Mouse (Mus musculus): Measurements from ENCODE around the gene Pla2g1b. TPM values are rescaled to one million over a fixed set of nuclear protein-coding genes. Genes with fewer than 3 reads are reported as not detected.

The Pla2g1b gene
- polyA plus RNA-seq, 1 experiment from 2014 or later, result not detected

Other genes with a start within 250 kb of the Pla2g1b start
- gene Pop5, start 230.4 kb upstream of the Pla2g1b start, polyA plus RNA-seq (2016; fragmentation: Nextera tagmentation; extraction: Ambion mirVana), result 110 and 113 TPM in 2 replicates
- gene Rnf10, start 193.4 kb upstream of the Pla2g1b start, polyA plus RNA-seq (2016; fragmentation: Nextera tagmentation; extraction: Ambion mirVana), result 230 TPM in 2 replicates
- 54.1 and 55.6 TPM in 2 replicates for gene Coq5, start 186.6 kb upstream of the Pla2g1b start, polyA plus RNA-seq (2016; fragmentation: Nextera tagmentation; extraction: Ambion mirVana)
- 1,356 and 1,433 TPM in 2 replicates for gene Dynll1, start 165.3 kb upstream of the Pla2g1b start, polyA plus RNA-seq (2016; fragmentation: Nextera tagmentation; extraction: Ambion mirVana)
- 314 and 343 TPM in 2 replicates for gene Srsf9, start 139.1 kb upstream of the Pla2g1b start, polyA plus RNA-seq (2016; fragmentation: Nextera tagmentation; extraction: Ambion mirVana)
- gene Gatc, start 125.1 kb upstream of the Pla2g1b start, polyA plus RNA-seq (2016; fragmentation: Nextera tagmentation; extraction: Ambion mirVana), result 31.2 and 35.3 TPM in 2 replicates
- 52.2 and 54.8 TPM in 2 replicates for gene Triap1, start 125.0 kb upstream of the Pla2g1b start, polyA plus RNA-seq (2016; fragmentation: Nextera tagmentation; extraction: Ambion mirVana)
- gene Cox6a1, start 117.3 kb upstream of the Pla2g1b start, polyA plus RNA-seq (2016; fragmentation: Nextera tagmentation; extraction: Ambion mirVana), result 884 and 947 TPM in 2 replicates
- gene Msi1, start 36.7 kb upstream of the Pla2g1b start, polyA plus RNA-seq (2016; fragmentation: Nextera tagmentation; extraction: Ambion mirVana), result 122 and 129 TPM in 2 replicates
- gene Sirt4, start 18.5 kb downstream of the Pla2g1b start, polyA plus RNA-seq (2016; fragmentation: Nextera tagmentation; extraction: Ambion mirVana), result 23.8 and 24.9 TPM in 2 replicates
- gene Pxn, start 40.4 kb downstream of the Pla2g1b start, polyA plus RNA-seq (2016; fragmentation: Nextera tagmentation; extraction: Ambion mirVana), result 29.4 and 33.5 TPM in 2 replicates
- 843 and 890 TPM in 2 replicates for gene Rplp0, start 93.2 kb downstream of the Pla2g1b start, polyA plus RNA-seq (2016; fragmentation: Nextera tagmentation; extraction: Ambion mirVana)
- 47.1 and 51.9 TPM in 2 replicates for gene Gcn1l1, start 99.0 kb downstream of the Pla2g1b start, polyA plus RNA-seq (2016; fragmentation: Nextera tagmentation; extraction: Ambion mirVana)
- 18.7 and 18.9 TPM in 2 replicates for gene Rab35, start 165.6 kb downstream of the Pla2g1b start, polyA plus RNA-seq (2016; fragmentation: Nextera tagmentation; extraction: Ambion mirVana)